Mouse (Mus musculus) c-Kit-negative CD71-positive TER-119-positive erythroid progenitor cells, embryonic 14.5 days (primary cell): ENCODE results near the gene Oxct2b.
A peak's percentile ranks its signal among the peaks of the same experiment; 100 is the strongest.
"Not testable (repeated sequence)": the region's sequence is repeated elsewhere in the genome, so short reads cannot be mapped to it uniquely, and the experiment has no call there.

Source experiments
- DNase-seq: peaks from one replicate; pipeline ENCODE4 v3.0.0-alpha.2; 2013; ENCODE audit warnings: low read depth, low spot score

Gene Oxct2b

DNA sequence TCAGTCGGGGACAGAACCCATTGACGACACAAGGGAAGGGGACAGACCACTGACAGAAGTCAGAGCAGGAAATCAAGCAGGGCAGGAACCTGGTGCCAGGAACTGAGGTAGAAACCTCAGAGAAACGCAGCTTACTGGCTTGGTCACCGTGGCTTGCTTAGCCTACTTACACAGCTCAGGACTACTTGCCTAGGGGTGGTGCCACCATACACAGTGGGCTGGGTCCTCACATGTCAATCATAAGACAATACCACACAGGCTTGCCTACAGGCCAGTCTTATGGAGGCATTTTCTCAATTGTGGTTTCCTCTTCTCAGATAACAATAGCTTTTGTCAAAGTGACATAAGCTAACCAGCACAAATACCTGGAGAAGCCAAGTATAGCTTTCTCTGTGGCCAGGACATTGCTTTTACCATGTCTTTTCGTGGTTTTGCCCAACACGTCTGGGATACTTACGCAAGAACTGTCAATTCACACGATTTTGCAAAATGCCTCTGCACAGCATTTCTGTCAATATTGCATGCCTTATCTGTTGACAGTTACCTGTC is 3.8 kb upstream of the Oxct2b start:
- DNase-seq = no peak

- DNase-seq = not testable (repeated sequence)
These were observed 1.4 kb upstream of the Oxct2b start for GRCm38 (mm10) chr4:123114651-123115050.

DNA sequence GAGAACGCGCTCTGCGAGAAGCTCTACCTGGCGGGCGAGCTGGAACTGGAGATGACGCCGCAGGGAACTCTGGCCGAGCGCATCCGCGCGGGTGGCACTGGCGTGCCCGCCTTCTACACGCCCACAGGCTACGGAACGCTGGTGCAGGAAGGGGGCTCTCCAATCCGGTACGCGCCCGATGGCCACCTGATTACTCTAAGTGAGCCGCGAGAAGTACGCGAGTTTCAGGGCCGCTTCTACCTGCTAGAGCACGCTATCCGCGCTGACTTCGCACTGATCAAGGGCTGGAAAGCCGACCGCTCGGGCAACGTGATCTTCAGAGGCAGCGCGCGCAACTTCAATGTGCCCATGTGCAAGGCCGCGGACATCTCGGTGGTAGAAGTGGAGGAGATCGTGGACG is 574 bp downstream of the Oxct2b start:
- not testable (repeated sequence) for DNase-seq

DNA sequence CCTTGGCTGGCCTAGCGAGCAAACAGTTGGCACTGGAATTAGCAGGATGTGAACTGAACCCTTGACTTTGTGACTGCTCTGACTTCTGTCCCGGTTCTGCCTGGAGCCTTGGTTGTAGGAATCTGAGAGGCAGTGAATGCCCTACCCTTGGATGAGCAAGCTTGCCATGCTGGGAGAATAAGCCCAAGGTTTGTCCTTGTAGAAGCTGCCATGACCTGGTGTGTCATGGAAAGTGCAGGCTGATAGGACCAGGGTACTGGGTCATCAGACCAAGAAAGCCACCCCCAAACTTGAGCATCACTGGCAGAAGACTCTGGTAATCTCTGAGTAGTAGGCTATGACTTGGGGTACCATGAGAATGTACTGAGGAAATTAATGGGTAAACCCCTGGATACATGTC is 5.2 kb downstream of the Oxct2b start:
- DNase-seq = no peak

GRCm38 (mm10) chr4:123126626-123127025 is 10.6 kb downstream of the Oxct2b start:
- no peak for DNase-seq

DNA sequence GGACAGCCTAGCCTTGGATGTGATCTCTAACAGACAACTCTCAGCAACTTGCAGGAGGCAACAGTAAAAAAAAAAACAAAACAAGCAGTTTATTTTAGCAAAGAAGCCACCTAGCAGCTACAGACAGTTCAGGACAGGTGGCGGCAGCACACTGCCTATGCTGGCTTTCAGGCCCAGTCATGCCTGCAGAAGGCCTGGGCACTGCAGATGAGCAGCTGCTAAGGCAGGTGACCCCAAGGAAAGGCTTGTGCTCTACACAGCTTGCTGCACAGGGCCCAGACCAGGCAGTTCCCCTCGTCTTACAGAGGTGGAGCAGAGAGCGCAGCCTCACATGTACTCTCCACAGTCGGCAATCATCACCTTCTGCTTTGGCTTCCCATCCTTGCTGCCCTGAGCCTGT is 11.0 kb downstream of the Oxct2b start:
- DNase-seq = no peak

DNA sequence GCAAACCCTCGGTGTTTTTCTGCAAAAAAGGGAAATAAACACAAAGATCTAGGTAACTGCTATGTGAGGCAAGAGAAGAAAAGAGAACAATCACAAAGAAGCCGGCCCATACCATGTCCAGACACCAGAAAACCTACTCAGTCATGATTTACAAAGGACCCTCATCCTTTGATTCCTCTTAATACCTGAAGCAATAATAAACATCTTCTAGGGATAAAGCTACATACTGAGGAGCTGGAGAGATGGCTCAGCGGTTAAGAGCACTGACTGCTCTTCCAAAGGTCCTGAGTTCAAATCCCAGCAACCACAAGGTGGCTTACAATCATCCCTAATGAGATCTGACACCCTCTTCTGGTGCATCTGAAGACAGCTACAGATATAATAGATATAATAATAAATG is 21.5 kb downstream of the Oxct2b start:
- DNase-seq = no peak

DNA sequence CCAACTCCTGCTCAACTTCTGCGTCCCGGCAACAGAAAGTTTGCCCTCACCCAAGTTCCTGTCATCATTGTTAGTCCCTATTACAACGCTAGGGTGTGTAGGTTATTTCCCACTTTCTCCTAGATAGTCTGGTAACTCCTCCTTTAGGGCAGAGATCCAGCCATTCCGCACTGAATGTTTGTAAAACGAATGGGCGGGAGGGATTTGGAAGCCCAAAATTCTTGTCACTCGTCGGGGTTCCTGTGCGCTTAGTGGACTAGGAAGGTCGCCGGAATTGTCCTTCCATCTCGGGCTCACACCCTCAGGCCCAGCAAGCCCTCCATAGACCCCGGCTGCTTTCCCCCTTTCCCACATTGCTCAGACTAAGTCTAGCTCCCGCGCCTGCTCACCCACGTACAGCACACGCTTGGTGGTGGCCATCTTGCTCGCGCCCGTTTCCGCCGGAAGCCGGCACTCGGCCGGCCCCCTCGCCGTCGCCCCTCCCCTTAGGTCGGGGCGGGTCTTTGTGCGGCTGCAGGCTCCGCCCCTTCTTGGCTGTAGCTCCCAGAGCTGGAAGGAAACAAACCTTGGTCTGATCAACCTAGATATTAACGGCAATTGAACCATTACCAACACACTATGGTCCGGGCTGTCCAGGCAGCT is 23.6 kb downstream of the Oxct2b start, which contains the start of gene Ppie:
Gene Ppie, minus strand, starts transcription at position 439 of the 642 bp plus-strand sequence.
- peak; percentile 71 for DNase-seq

DNA sequence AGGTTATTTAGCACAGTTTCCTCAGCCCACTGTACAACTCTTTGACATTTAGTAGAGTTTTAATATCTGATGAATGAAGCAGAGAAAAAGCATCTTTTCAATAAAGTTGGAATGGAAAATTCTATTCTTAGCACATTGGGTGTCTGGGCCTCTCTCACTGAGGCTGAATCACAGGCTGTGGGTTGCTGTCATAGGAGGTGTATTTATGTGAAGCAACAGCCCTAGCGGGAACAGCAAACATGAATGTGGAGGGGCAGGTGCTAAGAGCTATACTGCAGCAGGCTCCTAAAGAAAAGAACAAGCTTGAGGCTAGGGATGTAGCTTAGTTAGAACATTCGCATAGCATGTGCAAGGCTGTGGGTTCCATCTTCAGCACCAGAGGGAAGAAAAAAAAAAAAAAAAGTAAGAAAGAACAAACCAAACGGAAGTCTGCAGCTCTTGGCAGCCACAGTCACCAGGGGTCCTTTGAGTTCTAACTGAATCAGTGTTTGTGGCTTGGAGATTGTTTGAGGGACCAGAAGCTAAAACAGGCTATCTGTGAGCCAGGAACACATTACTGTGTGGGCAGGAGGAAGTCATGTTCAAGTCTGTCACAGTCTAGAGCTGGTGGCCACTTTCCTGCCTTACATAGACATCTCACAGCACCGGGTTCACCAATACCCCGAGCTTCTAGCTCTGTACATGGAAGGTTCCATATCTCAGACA is 31.5 kb downstream of the Oxct2b start:
- DNase-seq = no peak

DNA sequence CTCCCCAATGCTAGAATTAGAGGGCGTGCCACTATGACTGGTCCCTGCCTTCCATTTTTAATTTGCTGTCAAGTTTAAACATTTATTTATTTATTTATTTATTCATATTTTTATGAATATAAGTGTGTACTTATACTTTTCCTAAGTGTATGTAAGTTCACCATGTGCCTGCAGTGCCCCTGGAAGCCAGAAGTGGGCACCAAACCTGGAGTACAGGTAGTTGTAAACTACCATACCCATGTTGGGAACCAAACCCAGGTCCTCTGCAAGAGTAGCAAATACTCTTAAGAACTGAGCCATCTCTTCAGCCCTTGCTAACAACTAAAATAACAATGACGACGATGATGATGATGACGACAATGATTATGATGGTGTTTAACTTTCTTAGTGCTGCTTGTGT is 35.9 kb downstream of the Oxct2b start:
- no peak for DNase-seq

DNA sequence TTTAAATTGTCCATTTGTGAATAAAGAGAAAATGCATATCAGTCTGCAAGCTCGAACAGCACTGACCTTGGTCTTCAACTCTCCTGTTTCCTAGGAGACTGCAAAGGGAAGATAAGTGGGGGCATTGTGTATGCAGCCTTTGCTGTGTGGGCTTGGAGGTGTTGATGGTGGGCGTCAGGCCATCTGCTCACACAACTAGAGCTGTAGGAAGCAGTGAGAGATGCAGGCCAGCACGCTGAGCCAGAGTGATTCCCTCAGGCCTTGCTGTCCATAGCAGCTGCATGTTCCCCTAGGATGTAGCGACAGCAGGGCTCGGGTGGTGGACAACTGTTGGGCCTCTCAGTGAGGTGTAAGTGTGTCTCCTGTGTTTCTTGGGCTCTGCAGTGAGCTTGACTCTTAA is 36.9 kb downstream of the Oxct2b start:
- DNase-seq = no peak

GRCm38 (mm10) chr4:123155004-123155403 is 38.9 kb downstream of the Oxct2b start:
- DNase-seq = no peak

GRCm38 (mm10) chr4:123155427-123155826 is 39.4 kb downstream of the Oxct2b start:
- DNase-seq = no peak

DNA sequence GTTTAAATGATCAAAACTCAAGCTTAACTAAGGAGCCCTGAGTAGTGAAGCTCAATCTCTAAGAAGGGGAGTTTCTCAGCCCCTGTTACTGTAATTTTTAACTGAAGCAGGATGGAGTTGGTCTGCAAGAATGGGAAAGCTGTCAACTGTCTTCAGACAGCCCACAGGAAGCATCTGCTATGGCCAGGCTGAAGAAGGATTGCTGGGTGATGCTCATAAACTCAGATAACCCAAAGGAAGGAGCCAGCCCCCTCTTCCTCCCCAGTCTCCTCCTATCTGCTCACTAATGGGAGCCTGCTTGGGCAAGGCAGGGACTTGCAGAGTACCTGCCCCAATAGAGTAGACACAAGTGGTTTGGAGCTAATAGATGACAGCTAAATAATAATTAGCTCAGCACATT is 39.8 kb downstream of the Oxct2b start:
- no peak for DNase-seq

DNA sequence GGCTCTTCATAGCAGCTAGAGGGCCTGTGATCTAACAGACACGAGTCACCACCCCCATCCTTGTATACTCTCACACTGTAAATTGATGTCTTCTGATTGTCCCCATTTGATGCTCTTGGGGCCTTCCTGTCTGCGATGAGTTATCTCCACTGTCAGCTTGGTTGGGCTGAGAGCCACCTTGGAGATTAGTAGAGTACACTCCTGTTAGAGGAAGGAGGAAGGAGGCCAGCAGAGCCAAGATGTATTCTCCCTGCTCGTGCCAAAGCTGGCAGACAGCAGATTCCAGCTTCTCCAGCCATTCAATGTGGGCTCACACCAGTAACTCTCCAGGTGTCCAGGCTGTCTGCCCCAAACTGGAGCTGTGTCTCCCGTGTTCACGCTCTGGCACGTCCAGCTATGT is 44.5 kb downstream of the Oxct2b start:
- no peak for DNase-seq

DNA sequence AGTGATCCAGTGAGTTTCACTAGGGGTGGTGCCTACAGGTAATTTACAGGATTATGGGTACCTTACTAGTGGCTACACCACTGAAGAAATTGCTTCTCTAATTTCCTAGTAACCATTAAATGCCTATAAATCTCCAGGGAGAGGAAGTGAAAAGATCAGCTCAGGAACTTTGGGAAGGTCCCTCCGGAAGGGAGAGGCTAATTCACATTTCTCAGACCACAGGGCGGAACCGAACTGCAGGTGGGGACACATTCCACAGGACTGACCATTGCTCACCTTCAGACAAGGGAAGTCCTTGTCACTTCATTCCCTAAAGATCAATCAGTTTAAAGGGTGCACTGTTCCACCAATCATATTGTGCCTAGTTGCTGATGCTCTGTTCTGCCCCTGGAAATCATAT is 45.2 kb downstream of the Oxct2b start:
- DNase-seq = not testable (repeated sequence)

DNA sequence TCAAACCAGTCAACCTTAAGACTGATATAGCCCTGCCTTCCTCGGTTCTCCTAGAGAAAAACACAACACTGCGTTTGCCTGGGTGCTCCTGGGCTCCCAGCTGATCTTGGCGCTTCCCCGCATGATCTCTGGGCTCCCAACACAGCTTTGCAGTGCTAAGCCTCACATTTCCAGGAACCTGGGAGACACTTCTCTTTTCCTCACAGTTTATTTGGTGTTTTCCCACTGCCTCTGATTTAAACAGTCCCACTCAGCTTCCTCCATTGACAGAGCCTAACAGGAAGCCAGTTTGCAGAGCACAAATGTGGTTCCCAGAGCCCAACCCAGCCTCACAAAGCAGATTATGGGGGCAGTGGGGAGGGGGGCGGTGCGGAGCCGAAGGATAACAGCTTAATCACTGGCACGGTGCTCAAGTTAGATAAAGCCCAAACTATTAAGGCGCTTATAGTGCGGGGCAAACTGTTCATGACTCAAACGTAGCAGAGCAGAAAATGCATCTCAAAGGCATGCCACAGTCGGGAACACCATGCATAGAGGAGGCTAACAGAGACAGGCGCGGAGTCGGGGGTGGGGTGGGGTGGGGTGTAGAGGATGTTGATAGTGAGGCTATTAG is 46.3 kb downstream of the Oxct2b start:
- DNase-seq = no peak

DNA sequence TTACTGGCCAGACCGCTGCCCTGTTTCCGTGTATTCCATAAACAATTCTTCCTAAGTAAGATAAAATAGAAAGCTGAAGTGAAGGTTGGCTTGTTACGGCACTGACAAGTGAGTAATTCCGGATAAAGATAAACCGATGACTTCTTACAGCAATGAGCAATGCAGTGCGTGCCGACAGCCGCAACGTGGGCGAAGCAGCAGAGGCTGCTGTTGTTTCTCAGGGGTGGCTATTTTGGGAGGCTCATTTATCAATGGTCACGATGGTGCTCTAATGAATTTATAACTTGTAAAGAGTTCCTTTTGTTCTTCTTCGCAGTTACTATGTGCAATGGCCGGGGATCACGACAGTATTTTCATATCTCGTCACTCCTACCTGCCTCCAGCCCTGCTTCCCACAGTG is 48.1 kb downstream of the Oxct2b start:
- DNase-seq = no peak
